Mouse (Mus musculus): ENCODE data around the gene Msrb1.

- TF ChIP-seq CTCF (IDR thresholded peaks at IDR 0.05; ENCODE audit: low read depth, low read length) (no peak), POLR2AphosphoS5 (IDR thresholded peaks at IDR 0.05; ENCODE audit: insufficient replicate concordance, low read depth, low read length) (no peak), GATA1 (IDR thresholded peaks at IDR 0.05; ENCODE audit: borderline replicate concordance, low read length) (no peak)
Observed at GRCm38 (mm10) chr17:24687146-24687595, 49.3 kb upstream of the Msrb1 start.

Data from G1E (cell line).